Mouse (Mus musculus): ENCODE data around the gene Ppp1r14d.

- TF ChIP-seq CTCF (IDR thresholded peaks at IDR 0.05; ENCODE audit: control insufficient read depth, insufficient read depth, insufficient replicate concordance, low read depth, low read length), result no peak
- no peak for TF ChIP-seq POLR2A (IDR thresholded peaks at IDR 0.05; ENCODE audit: control insufficient read depth, low read depth, low read length)
Measured at GRCm38 (mm10) chr2:119261326-119261725, 31.6 kb upstream of the Ppp1r14d start.

All from testis, adult 2 months (tissue).